10 mouse cellular contexts compared by ENCODE assay signal in the genomic region with DNA sequence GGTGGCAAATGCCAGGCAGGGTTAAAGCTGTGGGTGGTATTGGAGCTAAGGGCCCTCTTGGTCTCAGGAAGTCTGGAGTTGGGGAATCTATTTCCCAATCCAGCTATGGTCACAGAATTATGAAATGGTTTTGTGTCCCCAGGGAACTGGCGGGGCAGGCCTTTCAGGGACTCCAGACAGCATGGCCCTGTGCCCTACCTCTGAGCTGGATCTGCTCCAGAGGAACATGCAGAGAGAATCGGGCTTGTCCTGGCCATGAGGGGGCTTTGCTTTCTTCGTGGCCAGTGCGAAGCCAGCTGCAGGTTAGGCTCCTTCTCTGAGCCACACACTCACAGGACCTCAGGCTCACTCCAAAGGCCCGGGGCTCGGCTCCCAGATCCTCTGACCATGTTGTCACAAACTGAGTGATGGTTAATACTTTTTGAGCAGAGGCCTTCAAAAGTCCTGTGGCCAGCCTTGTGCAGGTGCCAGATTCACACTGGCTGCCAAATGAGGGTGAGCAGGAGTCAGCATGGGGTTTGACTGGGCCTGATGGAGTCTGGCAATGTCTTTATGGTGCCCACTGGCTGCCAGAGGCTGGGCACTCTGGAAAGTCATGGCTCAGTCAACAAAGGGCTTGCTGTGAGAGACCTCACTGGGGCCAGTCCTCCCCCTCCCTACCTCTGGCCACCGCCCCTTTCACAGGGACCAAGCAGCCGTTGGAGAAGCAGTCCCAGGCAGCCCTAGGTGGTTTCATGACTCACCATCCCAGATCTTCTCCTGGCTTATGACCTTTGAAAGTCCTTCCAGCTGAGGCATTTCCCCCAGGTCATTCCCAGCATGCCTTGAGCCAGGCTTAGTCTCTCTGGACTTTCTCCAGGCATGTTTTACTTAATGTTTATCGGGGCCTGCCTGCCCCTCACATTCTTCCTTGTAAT. TPM values are rescaled to one million over a fixed set of nuclear protein-coding genes. Genes with fewer than 3 reads are reported as not detected.
DNase-seq lines count a peak whose midpoint lies in the region; TF ChIP-seq lines count a peak whose summit lies in the region.
"Had no signal": no experiment of that assay in that cellular context is flagged by ENCODE, and none has a peak within 500 bp of the region (broad histone marks: within the 10 kb centered on the region; RNA-seq: fewer than 3 reads in every experiment).

No protein-coding gene starts in this region.

- no peaks in the 10 kb centered on the region for H3K36me3 ChIP-seq in C2C12 (ENCODE audit: control insufficient read depth, insufficient read depth)
- H3K36me3 ChIP-seq: midbrain, embryonic 13.5 days had no signal

- H3K4me3 ChIP-seq in C2C12 (ENCODE audit: insufficient read depth, poor library complexity, severe bottlenecking) = no peak overlapping the region
- H3K4me3 ChIP-seq: left cerebral cortex, adult 2 months; midbrain, embryonic 13.5 days had no signal

- no peaks in the 10 kb centered on the region for H3K27me3 ChIP-seq in C2C12 (ENCODE audit: control insufficient read depth, insufficient read depth, insufficient read length)

- TF ChIP-seq CTCF in C2C12 (IDR thresholded peaks at IDR 0.05; ENCODE audit: control insufficient read depth, insufficient read depth, insufficient read length) = no peak

- peaks cover 6% of the 10 kb centered on the region for H3K79me3 ChIP-seq in C2C12 (ENCODE audit: low read depth)

- H3K79me2 ChIP-seq in C2C12 (ENCODE audit: control insufficient read depth, insufficient read depth) = peaks cover 26% of the 10 kb centered on the region

- DNase-seq in cerebellum, postnatal 10 days = peak; percentile 73 to 84
- no peak for DNase-seq in cerebellum, adult 9-10 months
- peak; percentile 78 for DNase-seq in fat pad, adult 2 months (ENCODE audit: extremely low read depth, low read depth, low spot score)
- DNase-seq in kidney, postnatal 14 days = peak; percentile 50
- no peak for DNase-seq in thymus, postnatal 36 days
- no peak for DNase-seq in layer of hippocampus, adult 18-20 months (ENCODE audit: low spot score in 2 of 2)
- no peak for DNase-seq in frontal cortex, postnatal 14 days (ENCODE audit: low spot score in 2 of 2)

- no peak overlapping the region for H3ac ChIP-seq in C2C12 (ENCODE audit: control insufficient read depth, insufficient read length, low read depth)

TF ChIP-seq in C2C12, 6 proteins besides CTCF, POLR2A, EP300 and RAD21:
- TF ChIP-seq MAX (IDR thresholded peaks at IDR 0.05) (no peak), MYOG (IDR thresholded peaks at IDR 0.05; ENCODE audit: control insufficient read depth, extremely low read depth, insufficient read length) (no peak), MYOD1 (IDR thresholded peaks at IDR 0.05; ENCODE audit: control insufficient read depth, insufficient read length, low read depth) (no peak), USF1 (IDR thresholded peaks at IDR 0.05; ENCODE audit: low read depth) (no peak), CEBPB (IDR thresholded peaks at IDR 0.05; ENCODE audit: low read depth) (peak; percentile 90)

RNA-seq across cellular contexts. Expression of gene Pmepa1, which starts 4.9 kb away (rescaled TPM):
- 180 TPM for polyA plus RNA-seq in C2C12 (2012; fragmentation: generic; extraction: Trizol)
- 10 to 100 TPM; 22.6 to 23.8 TPM for total RNA-seq in layer of hippocampus, adult 18-20 months (2021)

Comparison
In these comparisons a context has a peak if more than half of its experiments do, and no peak if none do; other contexts are left out.
1. DNase-seq: peak in cerebellum, postnatal 10 days (2 of 2), fat pad, adult 2 months (single experiment) and kidney, postnatal 14 days (single experiment); none in cerebellum, adult 9-10 months (single experiment), thymus, postnatal 36 days (0 of 2), layer of hippocampus, adult 18-20 months (0 of 2) and frontal cortex, postnatal 14 days (0 of 2).